Mouse (Mus musculus) v-Abl transformed pro-B cells (cell line): ENCODE results near the gene Mbnl1.

Experiments
- in situ Hi-C, 2 experiments: fragments of 400-800 bp; cut with MboI; formaldehyde crosslinking; loops; one replicate each; pipeline ENCODE4 v1.15.1; 2025; ENCODE audit not compliant: unreplicated experiment in 2 of 2

The Mbnl1 gene

DNA sequence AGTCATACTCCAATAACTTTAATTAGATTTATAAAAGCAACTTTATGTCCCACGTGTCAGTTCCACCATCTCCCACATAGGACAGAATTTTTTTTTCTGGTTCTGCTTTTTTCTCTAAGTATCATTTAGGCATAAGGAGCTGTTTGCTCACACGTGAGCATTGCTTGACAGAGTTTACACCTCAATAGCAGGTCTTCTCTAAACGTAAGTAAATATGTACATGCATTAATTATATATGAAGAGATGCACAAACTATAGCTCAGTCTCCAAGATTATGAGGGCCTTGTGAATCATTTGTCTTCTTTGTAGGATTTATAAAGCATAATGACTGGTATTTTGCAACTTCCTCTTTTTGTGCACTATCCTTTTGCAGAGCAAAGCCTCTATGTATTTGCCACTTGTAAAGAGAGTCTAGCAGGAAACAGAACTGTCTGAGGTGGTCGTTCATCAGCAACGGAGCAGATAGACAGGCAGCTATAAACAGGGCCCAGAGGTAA, at the start of gene Mbnl1:
Gene Mbnl1, plus strand, starts transcription at position 150 of the 497 bp plus-strand sequence.
- in situ Hi-C loops: no loop called here

DNA sequence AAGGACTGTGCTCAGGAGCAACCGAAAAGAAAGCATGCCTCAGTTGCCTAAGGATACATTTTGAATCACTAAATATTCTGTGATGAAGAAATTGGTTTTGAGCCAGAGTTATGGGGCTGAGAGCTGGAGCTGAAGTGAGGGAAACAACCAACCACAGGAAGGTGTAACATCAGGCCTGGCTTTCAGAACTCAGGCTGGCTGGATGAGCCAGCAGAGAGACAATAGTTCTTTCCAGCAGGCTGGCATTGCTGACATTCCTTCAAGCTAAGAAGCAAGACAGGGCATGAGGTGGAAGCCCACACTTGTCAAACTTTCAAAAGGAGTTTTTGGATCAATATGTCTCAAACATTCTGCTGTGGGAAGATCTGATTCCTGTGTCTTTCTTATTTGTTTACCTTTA, 48.5 kb upstream of the Mbnl1 start:
- in situ Hi-C loops: no loop called here

GRCm38 (mm10) chr3:60429049-60429448, 43.6 kb upstream of the Mbnl1 start:
- in situ Hi-C loops: loop anchor here in 1 of 2 experiments (5.0 kb wide), 1 partner anchor 33 kb away; no protein-coding TSS in a partner anchor

DNA sequence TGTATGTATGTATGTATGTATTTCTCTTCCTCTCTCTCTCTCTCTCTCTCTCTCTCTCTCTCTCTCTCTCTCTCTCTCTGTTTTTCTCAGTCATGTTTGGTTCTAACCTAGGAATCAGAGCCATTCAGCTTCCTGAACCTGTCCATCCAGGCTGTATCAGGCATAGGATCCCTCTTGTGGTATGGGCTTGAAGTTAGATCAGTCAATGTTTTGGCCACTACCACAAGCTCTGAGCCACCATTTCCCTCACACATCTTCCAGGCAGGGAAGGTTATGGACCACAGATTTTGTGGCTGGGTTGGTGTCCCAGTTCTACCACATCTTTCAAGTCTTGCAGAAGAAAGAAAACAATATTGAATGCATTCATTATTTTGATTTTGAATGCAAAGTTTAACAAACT, 35.4 kb upstream of the Mbnl1 start:
- in situ Hi-C loops: no loop called here

- in situ Hi-C loops: no loop called here
Observed at GRCm38 (mm10) chr3:60437678-60438232, 34.9 kb upstream of the Mbnl1 start.

- in situ Hi-C loops: no loop called here
Observed at GRCm38 (mm10) chr3:60438715-60439114, 33.9 kb upstream of the Mbnl1 start.

GRCm38 (mm10) chr3:60461828-60462521, 10.7 kb upstream of the Mbnl1 start:
- in situ Hi-C loops: loop anchor here in 1 of 2 experiments (5.0 to 10.0 kb wide), 2 partner anchors 35 to 137 kb away; no protein-coding TSS in a partner anchor

GRCm38 (mm10) chr3:60468667-60469066, 4.0 kb upstream of the Mbnl1 start:
- in situ Hi-C loops: loop anchor here in 1 of 2 experiments (10.0 kb wide), 1 partner anchor 144 kb away; no protein-coding TSS in a partner anchor

DNA sequence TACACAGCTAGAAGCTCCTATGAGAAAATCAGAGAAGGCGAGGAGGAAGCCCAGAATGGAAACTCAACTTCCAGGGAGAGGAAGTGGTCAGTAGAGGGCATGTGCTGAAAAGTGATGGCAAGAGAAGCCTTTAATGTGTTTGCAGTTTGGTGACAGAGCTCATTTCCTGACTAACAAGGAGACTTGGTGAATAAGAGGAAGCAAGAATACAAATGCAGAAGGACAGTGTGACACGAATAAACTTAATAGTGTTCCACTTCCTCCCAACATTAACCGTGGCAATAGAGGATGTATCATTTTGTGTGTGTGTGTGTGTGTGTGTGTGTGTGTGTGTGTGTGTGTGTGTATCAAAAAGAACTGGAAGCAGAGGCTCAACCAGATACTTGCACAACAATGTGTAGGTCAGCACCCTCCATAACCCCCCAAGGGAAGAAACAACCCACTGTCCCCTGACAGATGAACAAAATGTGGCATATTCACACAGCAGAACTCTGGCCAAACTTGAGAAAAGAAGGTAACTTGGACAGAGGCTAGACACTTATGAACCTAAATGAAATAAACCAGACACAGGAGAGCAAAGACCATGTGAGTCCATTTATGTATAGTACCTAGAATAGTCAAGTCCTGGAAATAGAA, 3.3 kb upstream of the Mbnl1 start:
- in situ Hi-C loops: loop anchor here in 1 of 2 experiments (10.0 kb wide), 1 partner anchor 144 kb away; no protein-coding TSS in a partner anchor

GRCm38 (mm10) chr3:60472011-60472680, 484 bp upstream of the Mbnl1 start:
- in situ Hi-C loops: no loop called here

- in situ Hi-C loops: no loop called here
Observed at GRCm38 (mm10) chr3:60473861-60474653, 1.4 kb downstream of the Mbnl1 start.

- in situ Hi-C loops: no loop called here
Observed at GRCm38 (mm10) chr3:60474654-60474972, 2.0 kb downstream of the Mbnl1 start.

DNA sequence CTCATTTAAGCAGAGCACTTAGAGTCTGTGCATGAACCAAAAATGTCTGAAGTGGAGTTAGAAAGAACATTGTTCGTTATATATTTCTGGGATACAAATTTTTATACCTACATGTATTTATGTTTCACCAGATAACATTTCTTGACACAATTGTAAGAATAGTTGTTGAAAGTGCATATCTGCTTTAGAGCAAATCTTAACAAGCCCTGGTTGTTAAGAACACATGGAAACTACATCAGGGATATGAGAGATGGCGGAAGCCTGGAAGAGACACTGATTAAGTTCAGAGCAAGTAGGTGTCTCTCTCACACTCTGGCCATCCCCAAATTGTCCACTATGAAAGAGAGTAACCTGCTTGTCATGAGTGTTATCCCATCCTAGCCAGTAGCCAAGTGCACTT, 2.4 kb downstream of the Mbnl1 start:
- in situ Hi-C loops: loop anchor here in 1 of 2 experiments (25.0 kb wide), 1 partner anchor 1388 kb away; no protein-coding TSS in a partner anchor

GRCm38 (mm10) chr3:60476751-60477255, 4.2 kb downstream of the Mbnl1 start:
- in situ Hi-C loops: loop anchor here in 1 of 2 experiments (25.0 kb wide), 1 partner anchor 1390 kb away; no protein-coding TSS in a partner anchor

DNA sequence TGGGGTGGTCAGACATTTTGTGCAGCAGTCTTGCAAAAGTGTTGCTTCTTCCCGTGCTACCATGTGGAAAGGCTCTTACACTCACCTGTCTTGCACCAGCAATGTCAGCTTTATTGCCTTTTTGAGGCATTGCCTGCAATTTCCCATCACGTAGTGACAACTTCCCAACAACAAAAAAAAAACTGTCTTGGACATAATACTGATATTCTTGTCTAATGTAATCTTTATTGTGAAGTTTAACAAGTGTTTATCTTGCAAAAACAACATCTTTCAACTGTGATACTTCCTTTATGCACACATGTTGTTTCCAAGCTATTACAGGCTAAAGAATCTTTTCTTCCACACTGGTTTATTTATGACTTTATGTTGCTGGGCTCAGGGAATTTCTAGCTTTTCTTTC, 5.8 kb downstream of the Mbnl1 start:
- in situ Hi-C loops: loop anchor here in 1 of 2 experiments (25.0 kb wide), 1 partner anchor 1391 kb away; no protein-coding TSS in a partner anchor

DNA sequence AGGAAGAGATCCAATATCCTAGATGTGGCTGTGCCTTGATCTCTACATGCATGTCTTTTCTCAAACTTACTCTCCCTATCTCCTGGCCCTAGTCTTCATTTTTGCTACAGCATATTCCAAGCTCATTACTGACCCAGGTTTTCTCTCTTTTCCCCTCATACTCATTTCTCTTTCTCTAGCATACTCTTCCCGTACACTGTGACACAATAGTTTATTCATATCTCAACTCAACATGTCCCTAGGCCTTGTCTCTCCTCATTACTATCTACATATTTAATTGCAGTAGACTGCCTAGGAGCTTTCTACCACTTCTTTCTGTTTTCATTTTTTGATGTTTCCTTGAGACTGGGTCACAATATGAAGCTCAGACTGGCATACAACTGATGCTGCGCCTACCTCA, 8.1 kb downstream of the Mbnl1 start:
- in situ Hi-C loops: loop anchor here (10.0 to 25.0 kb wide), 3 partner anchors 124 to 1966 kb away; no protein-coding TSS in a partner anchor

DNA sequence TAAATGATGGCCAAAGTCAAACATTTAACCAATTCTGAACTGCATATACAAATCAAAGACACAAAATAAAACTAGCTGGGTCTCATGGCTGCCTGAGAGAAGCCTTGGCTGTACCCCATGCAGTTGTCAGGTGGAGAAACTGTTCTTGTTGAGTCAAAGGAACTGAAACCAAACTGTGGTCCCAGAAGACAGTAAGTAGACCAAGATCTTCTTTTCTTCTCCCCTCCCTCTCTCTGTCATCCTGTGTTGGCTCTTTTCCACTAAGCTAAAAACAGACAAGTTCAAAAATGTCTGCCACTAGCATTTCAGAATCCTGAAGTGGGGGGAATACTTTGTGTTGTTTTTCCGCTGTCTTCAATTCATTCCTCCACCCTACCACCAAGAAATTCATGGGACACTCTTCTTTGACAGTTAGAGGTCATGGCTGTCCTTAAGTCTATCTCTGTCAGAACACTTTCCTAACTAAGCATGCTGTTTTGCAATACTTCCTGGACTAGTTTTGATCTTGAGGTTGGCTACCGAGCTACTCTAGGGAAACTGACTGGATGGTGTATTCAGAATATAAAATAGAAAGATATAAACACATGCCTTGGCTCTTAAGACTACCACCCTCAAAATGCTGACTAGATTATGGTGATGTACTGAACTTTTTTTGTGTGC, 9.2 kb downstream of the Mbnl1 start:
- in situ Hi-C loops: loop anchor here (10.0 to 25.0 kb wide), 3 partner anchors 123 to 1967 kb away; no protein-coding TSS in a partner anchor

DNA sequence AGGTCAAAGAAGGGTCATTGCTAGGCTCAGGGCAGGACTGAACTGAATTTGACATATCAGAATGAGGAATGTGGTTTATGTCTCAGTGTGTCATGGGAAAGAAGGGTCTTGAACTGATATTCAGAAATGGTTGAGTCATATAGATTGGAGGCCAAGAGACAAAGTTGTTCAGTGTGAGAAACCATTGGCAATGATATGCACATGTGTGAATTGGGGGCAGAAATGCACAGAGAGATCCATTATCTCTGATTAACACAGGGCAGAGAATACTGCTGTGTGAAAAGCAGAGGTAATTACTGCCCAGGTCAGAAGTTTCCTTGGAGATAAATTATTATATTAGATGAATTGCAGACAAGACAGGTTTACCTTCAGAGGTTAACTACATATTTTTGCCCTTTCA, 10.7 kb downstream of the Mbnl1 start:
- in situ Hi-C loops: loop anchor here (10.0 to 25.0 kb wide), 3 partner anchors 121 to 1969 kb away; no protein-coding TSS in a partner anchor
